Mouse (Mus musculus) lung, embryonic 15.5 days (tissue): ENCODE measurements around the gene Atg7. TPM values are rescaled to one million over a fixed set of nuclear protein-coding genes. Genes with fewer than 3 reads are reported as not detected.

Experiments used
- ATAC-seq: fragments of 200-750 bp; cut with Nextera tagmentation; 2 replicates; pipeline ENCODE4 v1.8.0; 2017; ENCODE audit warnings: moderate number of reproducible peaks, borderline replicate concordance; ENCODE audit not compliant: low FRiP score, low TSS enrichment; ENCODE audit errors: extremely low read depth
- H3K27ac ChIP-seq: fragments of 300-500 bp; sonication (generic); 2 replicates; pipeline ENCODE4 v1.5.1; 2015; ENCODE audit warnings: moderate library complexity, mild to moderate bottlenecking, inconsistent platforms
- H3K27me3 ChIP-seq: fragments of 300-500 bp; sonication (generic); 2 replicates; pipeline ENCODE4 v1.6.1; 2015; ENCODE audit warnings: inconsistent platforms
- H3K36me3 ChIP-seq: fragments of 300-500 bp; sonication (generic); 2 replicates; pipeline ENCODE4 v1.6.1; 2015; ENCODE audit warnings: inconsistent platforms
- H3K4me1 ChIP-seq: fragments of 300-500 bp; sonication (generic); 2 replicates; pipeline ENCODE4 v1.6.1; 2015; ENCODE audit warnings: inconsistent platforms
- H3K4me2 ChIP-seq: fragments of 300-500 bp; sonication (generic); 2 replicates; pipeline ENCODE4 v1.6.1; 2015; ENCODE audit warnings: inconsistent platforms, mild to moderate bottlenecking, moderate library complexity
- H3K4me3 ChIP-seq: fragments of 300-500 bp; sonication (generic); 2 replicates; pipeline ENCODE4 v1.5.1; 2015; ENCODE audit warnings: mild to moderate bottlenecking, inconsistent platforms
- H3K9ac ChIP-seq: fragments of 300-500 bp; sonication (generic); 2 replicates; pipeline ENCODE4 v1.6.1; 2015; ENCODE audit warnings: inconsistent platforms
- H3K9me3 ChIP-seq: fragments of 300-500 bp; sonication (generic); 2 replicates; pipeline ENCODE4 v1.6.1; 2016; ENCODE audit warnings: inconsistent platforms
- WGBS: fragments of 180-500 bp; shearing (Covaris S2); methylation state at CpG from one replicate; pipeline ENCODE4 v1.1.7; 2015; 5-methylcytosine and 5-hydroxymethylcytosine counted together
- polyA plus RNA-seq: library from polyadenylated mRNA; unstranded; fragments of >200 nt; fragmentation: Nextera tagmentation; extraction: Ambion mirVana; gene quantifications from 2 replicates; pipeline ENCODE4 v1.2.1, GENCODE M21; 2015

The Atg7 gene
- polyA plus RNA-seq, 1 experiment from 2014 or later = 22.6 TPM

GRCm38 (mm10) chr6:114659278-114659991 is 16.5 kb downstream of the Atg7 start:
- H3K27me3 ChIP-seq = no peaks in the 10 kb centered on the region
- H3K9ac ChIP-seq = no peak overlapping the region
- no peak overlapping the region for H3K4me2 ChIP-seq
- no peak overlapping the region for H3K4me3 ChIP-seq
- 60% methylated on average over 4 of the region's 4 CpGs for WGBS
- H3K9me3 ChIP-seq = no peaks in the 10 kb centered on the region
- no peaks in the 10 kb centered on the region for H3K36me3 ChIP-seq
- peak; percentile 19; the same call in 1 of the 2 replicates for ATAC-seq
- H3K4me1 ChIP-seq = peaks cover 6% of the 10 kb centered on the region
- no peak overlapping the region for H3K27ac ChIP-seq

- H3K4me3 ChIP-seq = no peak overlapping the region
- H3K9ac ChIP-seq = no peak overlapping the region
- no peaks in the 10 kb centered on the region for H3K27me3 ChIP-seq
- no peaks in the 10 kb centered on the region for H3K36me3 ChIP-seq
- 36% methylated on average over 5 of the region's 5 CpGs for WGBS
- peaks cover 6% of the 10 kb centered on the region for H3K4me1 ChIP-seq
- no peaks in the 10 kb centered on the region for H3K9me3 ChIP-seq
- ATAC-seq = peak; percentile 58; the same call in 1 of the 2 replicates
- H3K27ac ChIP-seq = no peak overlapping the region
- no peak overlapping the region for H3K4me2 ChIP-seq
These were observed 17.3 kb downstream of the Atg7 start for GRCm38 (mm10) chr6:114659992-114660800.

GRCm38 (mm10) chr6:114663707-114664106 is 20.8 kb downstream of the Atg7 start:
- ATAC-seq = no peak
- H3K9me3 ChIP-seq = no peaks in the 10 kb centered on the region
- no peak overlapping the region for H3K4me2 ChIP-seq
- H3K9ac ChIP-seq = no peak overlapping the region
- H3K4me3 ChIP-seq = no peak overlapping the region
- no peaks in the 10 kb centered on the region for H3K27me3 ChIP-seq
- no peaks in the 10 kb centered on the region for H3K36me3 ChIP-seq
- peaks cover 6% of the 10 kb centered on the region for H3K4me1 ChIP-seq
- peak overlapping the region; percentile 23; the same call in 1 of the 2 replicates for H3K27ac ChIP-seq
- WGBS = 43% methylated on average over 2 of the region's 2 CpGs

GRCm38 (mm10) chr6:114664716-114665115 is 21.8 kb downstream of the Atg7 start:
- ATAC-seq = no peak
- no peaks in the 10 kb centered on the region for H3K36me3 ChIP-seq
- WGBS = 75% methylated on average over 2 of the region's 2 CpGs
- H3K4me2 ChIP-seq = no peak overlapping the region
- H3K9me3 ChIP-seq = no peaks in the 10 kb centered on the region
- H3K4me3 ChIP-seq = no peak overlapping the region
- no peak overlapping the region for H3K27ac ChIP-seq
- no peaks in the 10 kb centered on the region for H3K27me3 ChIP-seq
- peaks cover 6% of the 10 kb centered on the region for H3K4me1 ChIP-seq
- no peak overlapping the region for H3K9ac ChIP-seq

- no peak for ATAC-seq
- no peaks in the 10 kb centered on the region for H3K27me3 ChIP-seq
- H3K4me3 ChIP-seq = no peak overlapping the region
- H3K4me2 ChIP-seq = no peak overlapping the region
- H3K9me3 ChIP-seq = no peaks in the 10 kb centered on the region
- 86% methylated on average over 6 of the region's 6 CpGs for WGBS
- H3K4me1 ChIP-seq = peaks cover 6% of the 10 kb centered on the region
- H3K36me3 ChIP-seq = no peaks in the 10 kb centered on the region
- H3K9ac ChIP-seq = no peak overlapping the region
- H3K27ac ChIP-seq = no peak overlapping the region
These were observed 24.6 kb downstream of the Atg7 start for GRCm38 (mm10) chr6:114667518-114667917.

GRCm38 (mm10) chr6:114674771-114675170 is 31.9 kb downstream of the Atg7 start:
- Histone ChIP-seq H3K4me3 (no peak overlapping the region), H3K27ac (no peak overlapping the region), H3K9ac (no peak overlapping the region), H3K36me3 (peaks cover 5% of the 10 kb centered on the region), H3K9me3 (no peaks in the 10 kb centered on the region), H3K27me3 (no peaks in the 10 kb centered on the region), H3K4me2 (no peak overlapping the region), H3K4me1 (no peaks in the 10 kb centered on the region)
- no peak for ATAC-seq

- peaks cover 5% of the 10 kb centered on the region for H3K36me3 ChIP-seq
- H3K9ac ChIP-seq = no peak overlapping the region
- no peaks in the 10 kb centered on the region for H3K27me3 ChIP-seq
- no peak overlapping the region for H3K4me3 ChIP-seq
- WGBS = 50% methylated on average over 5 of the region's 5 CpGs
- H3K27ac ChIP-seq = no peak overlapping the region
- H3K4me1 ChIP-seq = no peaks in the 10 kb centered on the region
- no peak overlapping the region for H3K4me2 ChIP-seq
- ATAC-seq = no peak
- H3K9me3 ChIP-seq = no peaks in the 10 kb centered on the region
These were observed 33.2 kb downstream of the Atg7 start for GRCm38 (mm10) chr6:114676091-114676490.

- H3K27me3 ChIP-seq = no peaks in the 10 kb centered on the region
These were observed 39.3 kb downstream of the Atg7 start for GRCm38 (mm10) chr6:114682092-114682711.

GRCm38 (mm10) chr6:114683741-114684140 is 40.8 kb downstream of the Atg7 start:
- 77% methylated on average over 1 of the region's 1 CpGs for WGBS

More at GRCm38 (mm10) chr6:114682092-114682711, 39.3 kb downstream of the Atg7 start:
- Histone ChIP-seq H3K27ac (no peak overlapping the region), H3K4me3 (no peak overlapping the region), H3K4me2 (no peak overlapping the region), H3K4me1 (no peaks in the 10 kb centered on the region), H3K36me3 (no peaks in the 10 kb centered on the region), H3K9ac (no peak overlapping the region), H3K9me3 (no peaks in the 10 kb centered on the region)
- no peak for ATAC-seq
- 74% methylated on average over 9 of the region's 9 CpGs for WGBS

GRCm38 (mm10) chr6:114684407-114684806 is 41.5 kb downstream of the Atg7 start:
- no peak for ATAC-seq
- Histone ChIP-seq H3K36me3 (no peaks in the 10 kb centered on the region), H3K4me2 (no peak overlapping the region), H3K27ac (no peak overlapping the region), H3K9me3 (no peaks in the 10 kb centered on the region), H3K4me3 (no peak overlapping the region), H3K27me3 (no peaks in the 10 kb centered on the region), H3K4me1 (0 out of 2 replicates have a peak, but pooled peaks cover under 1% of the 10 kb centered on the region), H3K9ac (no peak overlapping the region)
- 31% methylated on average over 3 of the region's 3 CpGs for WGBS

More at GRCm38 (mm10) chr6:114683741-114684140, 40.8 kb downstream of the Atg7 start:
- Histone ChIP-seq H3K4me2 (no peak overlapping the region), H3K4me3 (no peak overlapping the region), H3K4me1 (no peaks in the 10 kb centered on the region), H3K9me3 (no peaks in the 10 kb centered on the region), H3K9ac (no peak overlapping the region), H3K36me3 (no peaks in the 10 kb centered on the region), H3K27me3 (no peaks in the 10 kb centered on the region), H3K27ac (no peak overlapping the region)
- no peak for ATAC-seq

- Histone ChIP-seq H3K4me3 (no peak overlapping the region), H3K4me2 (no peak overlapping the region), H3K36me3 (no peaks in the 10 kb centered on the region), H3K27me3 (no peaks in the 10 kb centered on the region), H3K9ac (no peak overlapping the region), H3K27ac (no peak overlapping the region), H3K4me1 (peaks cover 10% of the 10 kb centered on the region), H3K9me3 (no peaks in the 10 kb centered on the region)
- 88% methylated on average over 1 of the region's 1 CpGs for WGBS
- no peak for ATAC-seq
These were observed 42.5 kb downstream of the Atg7 start for GRCm38 (mm10) chr6:114685412-114685811.

- Histone ChIP-seq H3K9me3 (no peaks in the 10 kb centered on the region), H3K36me3 (no peaks in the 10 kb centered on the region), H3K4me3 (no peak overlapping the region), H3K4me1 (peaks cover 19% of the 10 kb centered on the region), H3K27me3 (no peaks in the 10 kb centered on the region), H3K27ac (no peak overlapping the region), H3K4me2 (no peak overlapping the region), H3K9ac (no peak overlapping the region)
- 87% methylated on average over 1 of the region's 1 CpGs for WGBS
- no peak for ATAC-seq
These were observed 44.1 kb downstream of the Atg7 start for GRCm38 (mm10) chr6:114687035-114687434.
